Mouse (Mus musculus) C2C12 (cell line): Measurements from ENCODE around the gene Elp5.

Experiments
- CEBPB ChIP-seq: IDR thresholded peaks from one replicate; pipeline ENCODE4 v1.6.1; 2011; ENCODE audit warnings: low read depth, mild to moderate bottlenecking, control low read depth, moderate library complexity
- CTCF ChIP-seq: IDR thresholded peaks from one replicate; pipeline ENCODE4 v1.5.1; 2011; ENCODE audit not compliant: control insufficient read depth, insufficient read depth, insufficient read length
- MAX ChIP-seq: IDR thresholded peaks from one replicate; pipeline ENCODE4 v1.6.1; 2011; ENCODE audit warnings: mild to moderate bottlenecking, control low read depth
- MYOD1 ChIP-seq: IDR thresholded peaks from one replicate; pipeline ENCODE4 v1.6.1; 2011; ENCODE audit warnings: low read depth; ENCODE audit not compliant: control insufficient read depth, insufficient read length
- MYOG ChIP-seq: IDR thresholded peaks from one replicate; pipeline ENCODE4 v1.6.1; 2011; ENCODE audit not compliant: control insufficient read depth, insufficient read length; ENCODE audit errors: extremely low read depth
- USF1 ChIP-seq: IDR thresholded peaks from one replicate; pipeline ENCODE4 v1.6.1; 2011; ENCODE audit warnings: low read depth, mild to moderate bottlenecking, control low read depth, moderate library complexity

DNA sequence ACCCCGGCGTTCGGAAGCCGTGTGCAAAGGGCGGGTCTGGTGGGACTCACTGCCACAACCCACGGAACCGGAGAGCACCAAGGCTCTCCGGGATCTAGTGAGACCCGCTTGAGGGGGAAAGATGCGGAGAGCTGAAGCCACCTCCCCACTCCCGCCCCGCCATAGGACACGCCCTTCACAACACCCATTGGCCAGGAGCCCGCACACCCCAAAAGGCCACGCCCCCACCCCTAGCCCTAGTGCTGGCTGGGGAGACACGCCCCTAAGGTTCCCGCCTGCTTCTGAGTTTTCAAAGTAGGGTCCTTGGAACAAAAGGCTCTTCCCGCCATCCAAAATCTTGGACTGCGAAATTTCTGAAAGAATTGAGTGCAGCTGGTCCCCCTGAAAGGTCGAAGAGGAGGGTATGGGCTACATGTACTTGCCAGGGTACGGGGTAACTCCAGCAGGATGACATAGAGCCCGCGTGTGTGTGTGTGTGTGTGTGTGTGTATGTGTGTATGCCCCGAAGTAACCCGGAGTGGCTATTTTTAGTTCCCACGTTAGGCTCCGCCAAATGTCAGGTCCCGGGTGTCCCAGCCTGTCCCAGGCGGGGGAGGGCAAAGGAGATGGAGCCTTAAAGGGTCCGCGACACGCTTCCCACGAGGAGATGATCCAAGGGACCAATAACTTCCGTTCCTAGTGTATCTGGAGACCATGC lies 34.1 kb downstream of the Elp5 start, which contains the start of gene Slc2a4:
- TF ChIP-seq CTCF, result no peak
- no peak for TF ChIP-seq USF1
- peak; percentile 48 for TF ChIP-seq MAX
- no peak for TF ChIP-seq MYOG
- no peak for TF ChIP-seq MYOD1
- TF ChIP-seq CEBPB, result no peak
